Mouse (Mus musculus): Measurements from ENCODE around the gene Tmem50a. TPM values are rescaled to one million over a fixed set of nuclear protein-coding genes. Genes with fewer than 3 reads are reported as not detected.

The Tmem50a gene
- polyA plus RNA-seq, 1 experiment from 2014 or later = 138 TPM

DNA sequence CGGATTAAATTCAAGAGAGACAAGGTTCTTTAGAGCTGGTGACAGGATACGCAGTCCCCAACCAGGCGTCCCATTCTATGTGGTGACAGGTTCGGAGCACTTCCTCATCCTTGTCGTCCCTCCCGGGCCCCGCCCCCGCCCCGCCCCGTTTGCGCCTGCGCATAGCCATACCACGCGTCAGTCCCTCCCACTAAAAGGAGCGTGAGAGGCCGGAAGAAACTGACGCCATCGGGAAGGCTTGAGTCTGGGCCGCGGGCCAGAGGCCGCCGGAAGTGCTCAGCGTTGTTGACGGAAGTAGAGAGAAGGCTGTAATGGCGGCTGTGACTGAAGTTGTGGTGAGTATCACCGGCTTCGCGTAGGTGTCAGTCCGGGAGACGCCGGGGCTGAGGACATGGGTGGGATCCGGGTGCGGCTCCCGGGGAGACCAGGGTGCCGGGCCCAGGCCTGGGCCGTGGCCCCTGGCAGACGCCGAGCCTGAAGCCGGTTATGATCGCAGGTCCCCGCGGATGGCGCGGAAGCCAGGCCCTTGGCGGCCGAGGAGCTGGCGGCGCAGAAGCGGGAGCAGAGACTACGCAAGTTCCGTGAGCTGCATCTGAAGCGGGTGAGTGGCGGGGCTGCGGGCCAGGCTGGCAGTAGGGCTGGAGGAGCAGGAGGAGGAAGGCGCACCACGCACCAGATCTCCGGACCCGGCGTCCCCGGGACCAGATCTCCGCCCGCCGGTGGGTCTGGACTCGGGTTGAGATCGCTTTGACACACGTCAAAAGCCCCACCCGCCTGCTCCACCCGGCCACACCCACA, 16.1 kb upstream of the Tmem50a start, which contains the start of gene Syf2:
Gene Syf2, plus strand, starts transcription at position 215 of the 798 bp plus-strand sequence.
- H3K4me1 ChIP-seq = peaks cover 27% of the 10 kb centered on the region
- H3K4me3 ChIP-seq (replicated peaks) = peak within 1 kb of the TSS; percentile 96
- H3K9ac ChIP-seq = peak within 1 kb of the TSS; percentile 82
- peak; percentile 97 for ATAC-seq (ENCODE audit: low FRiP score)
- peak within 1 kb of the TSS; percentile 82 for H3K4me2 ChIP-seq
- no peaks in the 10 kb centered on the region for H3K9me3 ChIP-seq
- H3K27me3 ChIP-seq = no peaks in the 10 kb centered on the region
- under 1% methylated on average over 67 of the region's 68 CpGs for WGBS
- H3K27ac ChIP-seq = peak within 1 kb of the TSS; percentile 68
- H3K36me3 ChIP-seq (replicated peaks) = peaks cover 55% of the 10 kb centered on the region

DNA sequence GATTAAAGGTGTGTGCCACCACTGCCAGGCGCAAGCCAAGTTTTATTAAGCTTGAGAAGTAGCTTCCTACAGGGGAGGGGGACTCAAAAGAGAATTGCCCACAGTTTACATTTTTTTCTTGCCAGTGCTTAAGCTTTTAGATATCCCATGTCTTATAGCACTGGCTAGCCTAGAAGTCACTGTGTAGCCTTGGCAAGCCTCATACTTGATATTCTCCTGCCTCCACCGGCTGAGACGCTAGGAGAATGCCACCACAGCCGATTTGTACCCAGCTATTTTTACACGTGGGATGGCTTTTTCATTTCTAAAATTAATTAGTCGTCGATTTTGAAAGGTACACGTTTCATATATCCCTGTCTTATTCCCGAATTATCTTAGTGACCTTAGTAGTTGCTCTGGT, 15.4 kb upstream of the Tmem50a start:
- peak overlapping the region; percentile 57; the same call in 1 of the 2 replicates for H3K27ac ChIP-seq
- peaks cover 34% of the 10 kb centered on the region for H3K4me1 ChIP-seq
- H3K9me3 ChIP-seq = no peaks in the 10 kb centered on the region
- WGBS = 32% methylated on average over 9 of the region's 9 CpGs
- H3K27me3 ChIP-seq = no peaks in the 10 kb centered on the region
- H3K9ac ChIP-seq = peak overlapping the region; percentile 39; the same call in 1 of the 2 replicates
- ATAC-seq (ENCODE audit: low FRiP score) = 0 out of 2 replicates have a peak, but pooled peaks have one; percentile 15
- H3K4me3 ChIP-seq (replicated peaks) = peak overlapping the region; percentile 96
- H3K4me2 ChIP-seq = peak overlapping the region; percentile 82
- H3K36me3 ChIP-seq (replicated peaks) = peaks cover 55% of the 10 kb centered on the region

DNA sequence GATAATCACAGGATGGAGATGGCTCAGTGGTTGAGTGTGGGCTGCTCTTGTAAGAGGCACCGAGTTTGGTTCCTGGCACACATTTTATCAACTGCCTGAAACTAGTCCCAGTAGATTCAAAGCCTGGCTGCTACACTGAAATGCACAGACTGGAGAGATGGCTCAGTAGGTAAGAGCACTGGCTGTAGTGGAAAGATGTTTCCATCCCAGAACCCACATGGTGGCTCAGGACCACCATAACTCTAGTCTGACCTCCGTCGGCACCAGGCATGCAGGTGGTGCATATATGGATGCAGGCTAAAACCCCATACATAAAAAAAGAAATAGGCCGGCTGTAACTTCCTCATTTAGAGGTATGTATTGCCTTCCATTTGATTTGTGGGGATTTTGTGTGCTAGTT, 14.7 kb upstream of the Tmem50a start:
- no peak for ATAC-seq (ENCODE audit: low FRiP score)

DNA sequence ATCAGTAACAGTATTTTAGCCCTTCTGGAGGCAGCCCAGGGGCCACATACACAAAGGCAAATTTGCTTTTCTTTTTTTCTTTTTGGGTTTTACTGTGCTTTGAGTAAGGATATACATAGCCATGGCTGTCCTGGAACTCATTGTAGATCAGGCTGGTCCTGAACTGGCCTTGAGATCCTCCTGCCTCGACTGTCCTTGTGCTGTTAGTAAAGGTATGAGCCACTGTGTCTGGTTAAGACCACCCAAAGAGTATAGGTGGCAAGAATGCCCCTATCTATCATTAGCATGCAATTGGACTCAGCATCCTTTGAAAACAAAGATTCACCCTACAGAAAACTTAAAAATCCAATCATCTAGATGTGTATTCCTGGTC, 13.6 kb upstream of the Tmem50a start:
- Histone ChIP-seq H3K4me3 (replicated peaks) (no peak overlapping the region), H3K36me3 (replicated peaks) (peaks cover 39% of the 10 kb centered on the region), H3K4me2 (no peak overlapping the region), H3K27me3 (no peaks in the 10 kb centered on the region), H3K4me1 (peaks cover 41% of the 10 kb centered on the region), H3K9ac (no peak overlapping the region), H3K27ac (no peak overlapping the region), H3K9me3 (no peaks in the 10 kb centered on the region)
- 73% methylated on average over 1 of the region's 1 CpGs for WGBS
- ATAC-seq (ENCODE audit: low FRiP score) = no peak

More for the DNA sequence above, 14.7 kb upstream of the Tmem50a start:
- H3K27ac ChIP-seq = no peak overlapping the region
- WGBS = 89% methylated on average over 4 of the region's 4 CpGs
- H3K9me3 ChIP-seq = no peaks in the 10 kb centered on the region
- no peaks in the 10 kb centered on the region for H3K27me3 ChIP-seq
- no peak overlapping the region for H3K4me2 ChIP-seq
- H3K4me3 ChIP-seq (replicated peaks) = no peak overlapping the region
- peaks cover 50% of the 10 kb centered on the region for H3K36me3 ChIP-seq (replicated peaks)
- H3K9ac ChIP-seq = no peak overlapping the region
- peaks cover 40% of the 10 kb centered on the region for H3K4me1 ChIP-seq

DNA sequence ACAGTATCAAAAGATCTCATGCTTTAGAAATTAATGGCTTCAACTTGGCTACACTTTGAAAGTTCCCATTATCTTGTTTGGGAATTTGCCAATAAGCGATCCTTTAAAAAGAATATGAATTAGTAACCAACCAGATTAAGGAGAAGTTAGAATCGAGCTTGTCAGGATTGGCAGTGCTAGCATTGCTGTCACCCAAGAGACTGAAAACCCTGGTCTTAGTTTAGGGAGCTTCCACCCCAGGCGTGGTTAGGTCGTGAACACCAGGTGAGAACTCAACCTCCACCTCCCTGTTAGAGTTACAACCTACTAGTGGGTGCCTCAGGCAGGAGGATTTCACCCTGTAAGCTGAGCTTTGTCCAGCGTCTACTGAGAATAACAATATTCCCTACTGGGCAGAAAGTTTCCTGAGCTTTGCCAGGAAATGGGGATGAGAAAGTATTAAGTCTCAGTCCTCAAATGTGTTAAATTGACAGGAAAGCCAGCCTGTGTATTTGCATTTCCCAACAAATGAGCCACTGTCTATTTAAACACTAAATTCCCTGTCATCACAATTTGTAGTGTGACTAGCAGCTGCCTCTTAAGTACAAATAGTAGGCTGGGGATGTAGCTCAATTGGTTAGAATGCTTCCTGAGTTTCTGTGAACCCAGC, 13.1 kb upstream of the Tmem50a start:
- WGBS = 78% methylated on average over 5 of the region's 5 CpGs
- no peak for ATAC-seq (ENCODE audit: low FRiP score)
- Histone ChIP-seq H3K27me3 (no peaks in the 10 kb centered on the region), H3K27ac (no peak overlapping the region), H3K36me3 (replicated peaks) (peaks cover 35% of the 10 kb centered on the region), H3K9ac (no peak overlapping the region), H3K4me3 (replicated peaks) (no peak overlapping the region), H3K4me1 (peaks cover 41% of the 10 kb centered on the region), H3K4me2 (no peak overlapping the region), H3K9me3 (no peaks in the 10 kb centered on the region)

DNA sequence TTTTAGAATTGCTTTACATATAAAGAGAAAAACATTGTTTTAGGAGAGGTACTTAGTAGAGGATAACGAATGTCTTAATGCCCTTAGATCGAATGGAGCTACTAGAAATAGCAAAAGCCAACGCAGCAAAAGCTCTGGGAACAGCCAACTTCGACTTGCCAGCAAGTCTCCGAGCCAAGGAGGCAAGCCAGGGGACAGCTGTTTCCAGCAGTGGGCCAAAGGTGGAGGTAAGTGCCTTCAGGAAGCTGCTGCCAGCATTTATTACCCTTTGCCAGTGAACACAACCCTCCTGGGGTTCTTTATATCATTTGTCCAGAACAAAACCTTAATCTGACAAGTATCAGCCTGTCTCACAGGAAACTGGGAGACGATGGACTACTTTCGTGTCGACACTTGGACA, 10.4 kb upstream of the Tmem50a start:
- H3K4me2 ChIP-seq = peak overlapping the region; percentile 90
- H3K9ac ChIP-seq = 0 out of 2 replicates have a peak overlapping the region, but pooled peaks have one; percentile 21
- no peaks in the 10 kb centered on the region for H3K27me3 ChIP-seq
- H3K4me3 ChIP-seq (replicated peaks) = peak overlapping the region; percentile 28
- H3K9me3 ChIP-seq = no peaks in the 10 kb centered on the region
- 79% methylated on average over 8 of the region's 8 CpGs for WGBS
- ATAC-seq (ENCODE audit: low FRiP score) = no peak
- no peak overlapping the region for H3K27ac ChIP-seq
- H3K4me1 ChIP-seq = peaks cover 32% of the 10 kb centered on the region
- H3K36me3 ChIP-seq (replicated peaks) = peaks cover 35% of the 10 kb centered on the region

DNA sequence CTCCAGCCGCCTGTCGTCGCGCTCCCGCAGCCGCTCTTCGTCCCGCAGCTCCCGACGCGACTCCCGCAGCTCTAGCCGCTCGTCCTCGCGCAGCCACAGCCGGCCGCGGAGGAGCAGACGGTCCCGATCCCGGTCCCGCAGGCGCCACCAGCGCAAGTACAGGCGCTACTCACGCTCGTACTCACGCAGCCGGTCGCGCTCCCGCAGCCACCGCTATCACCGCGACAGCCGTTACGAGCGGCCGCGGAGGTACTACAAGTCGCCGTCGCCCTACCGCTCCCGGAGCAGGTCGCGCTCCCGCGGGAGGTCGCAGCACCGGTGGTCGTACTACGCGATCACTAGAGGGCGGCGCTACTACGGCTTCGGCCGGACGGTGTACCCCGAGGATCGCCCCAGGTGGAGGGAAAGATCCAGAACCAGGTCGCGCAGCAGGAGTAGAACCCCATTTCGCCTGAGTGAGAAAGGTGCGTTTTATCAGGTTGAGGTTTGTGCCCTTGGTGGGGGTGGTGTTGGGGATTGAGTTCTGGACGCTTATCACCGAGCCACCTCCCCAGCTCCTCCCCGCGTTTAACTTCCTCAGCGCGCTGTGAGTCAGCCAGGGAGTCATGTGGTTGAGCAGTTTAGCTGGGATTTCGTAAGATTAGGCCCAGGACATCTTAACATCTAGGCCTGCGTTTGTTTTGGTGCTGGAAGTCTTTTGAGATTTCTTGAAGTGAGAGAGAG, 9.4 kb upstream of the Tmem50a start:
- H3K9me3 ChIP-seq = no peaks in the 10 kb centered on the region
- H3K27me3 ChIP-seq = no peaks in the 10 kb centered on the region
- WGBS = under 1% methylated on average over 75 of the region's 75 CpGs
- peak overlapping the region; percentile 95 for H3K27ac ChIP-seq
- H3K4me1 ChIP-seq = peaks cover 29% of the 10 kb centered on the region
- H3K4me2 ChIP-seq = peak overlapping the region; percentile 90
- H3K4me3 ChIP-seq (replicated peaks) = peak overlapping the region; percentile 99
- no peak; the same call in 1 of the 2 replicates for ATAC-seq (ENCODE audit: low FRiP score)
- H3K36me3 ChIP-seq (replicated peaks) = peaks cover 35% of the 10 kb centered on the region
- H3K9ac ChIP-seq = peak overlapping the region; percentile 99

DNA sequence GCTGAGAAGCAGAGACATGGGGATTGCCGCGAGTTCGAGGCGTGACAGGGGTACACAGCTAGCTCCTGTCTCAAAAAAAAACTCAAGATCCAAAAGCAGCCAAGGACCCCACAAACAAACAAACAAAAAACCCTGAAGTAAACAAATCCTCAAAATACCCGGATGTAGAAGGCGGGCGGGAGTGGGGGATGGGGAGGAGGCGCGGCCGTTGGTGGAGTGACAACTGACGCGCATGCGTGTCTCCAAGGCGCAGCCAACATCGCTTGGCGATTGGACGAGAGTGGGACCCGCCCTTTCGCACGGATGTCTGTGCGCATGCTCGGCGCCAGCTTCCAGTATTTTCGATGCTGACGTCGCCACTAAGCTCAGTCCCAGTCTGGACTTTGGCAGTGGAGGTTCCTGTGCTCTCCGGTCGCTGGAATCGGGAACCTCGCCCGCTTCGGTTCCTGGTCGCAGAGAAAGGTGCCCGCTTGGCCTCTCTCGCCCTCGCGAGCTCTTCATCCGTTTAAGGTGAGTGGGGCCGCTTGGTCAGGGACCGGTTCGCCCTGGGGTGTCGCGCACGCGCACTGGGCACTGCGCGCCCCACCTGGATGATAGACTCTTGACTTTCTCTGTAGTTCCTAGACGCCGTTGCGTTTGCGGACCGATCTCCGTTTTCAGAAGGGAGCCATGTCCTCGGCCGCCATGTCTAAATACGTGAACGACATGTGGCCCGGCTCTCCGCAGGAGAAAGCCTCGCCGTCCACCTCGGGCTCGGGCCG, 8.6 kb upstream of the Tmem50a start, which contains the start of gene Rsrp1:
Gene Rsrp1, plus strand, starts transcription at position 335 of the 761 bp plus-strand sequence.
- H3K27me3 ChIP-seq = no peaks in the 10 kb centered on the region
- peaks cover 29% of the 10 kb centered on the region for H3K4me1 ChIP-seq
- peak within 1 kb of the TSS; percentile 99 for H3K9ac ChIP-seq
- peaks cover 33% of the 10 kb centered on the region for H3K36me3 ChIP-seq (replicated peaks)
- peak within 1 kb of the TSS; percentile 95 for H3K27ac ChIP-seq
- under 1% methylated on average over 64 of the region's 64 CpGs for WGBS
- H3K4me3 ChIP-seq (replicated peaks) = peak within 1 kb of the TSS; percentile 99
- peak within 1 kb of the TSS; percentile 90 for H3K4me2 ChIP-seq
- H3K9me3 ChIP-seq = no peaks in the 10 kb centered on the region
- peak; percentile 94 for ATAC-seq (ENCODE audit: low FRiP score)

DNA sequence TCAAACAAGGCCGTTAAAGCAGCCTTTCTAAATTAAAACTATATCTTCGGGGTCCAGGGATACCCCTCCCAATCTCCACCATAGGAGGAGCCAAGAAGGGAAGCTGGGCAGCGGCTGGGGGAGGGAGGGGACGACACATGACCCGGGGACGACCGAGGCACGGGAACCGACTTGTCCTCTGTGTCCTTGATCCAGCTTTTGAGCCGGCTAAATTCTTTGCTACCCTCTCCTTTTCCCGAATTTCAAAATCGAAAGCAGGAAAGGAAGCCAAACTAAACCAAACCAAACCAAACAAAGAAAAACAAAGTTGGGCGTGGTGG, 8.1 kb upstream of the Tmem50a start:
- Histone ChIP-seq H3K27me3 (no peaks in the 10 kb centered on the region), H3K4me2 (peak overlapping the region; percentile 90), H3K27ac (peak overlapping the region; percentile 86), H3K9me3 (no peaks in the 10 kb centered on the region), H3K9ac (peak overlapping the region; percentile 68), H3K36me3 (replicated peaks) (peaks cover 28% of the 10 kb centered on the region), H3K4me3 (replicated peaks) (peak overlapping the region; percentile 99), H3K4me1 (peaks cover 29% of the 10 kb centered on the region)
- WGBS = under 1% methylated on average over 13 of the region's 13 CpGs
- ATAC-seq (ENCODE audit: low FRiP score) = peak; percentile 63; the same call in 1 of the 2 replicates

DNA sequence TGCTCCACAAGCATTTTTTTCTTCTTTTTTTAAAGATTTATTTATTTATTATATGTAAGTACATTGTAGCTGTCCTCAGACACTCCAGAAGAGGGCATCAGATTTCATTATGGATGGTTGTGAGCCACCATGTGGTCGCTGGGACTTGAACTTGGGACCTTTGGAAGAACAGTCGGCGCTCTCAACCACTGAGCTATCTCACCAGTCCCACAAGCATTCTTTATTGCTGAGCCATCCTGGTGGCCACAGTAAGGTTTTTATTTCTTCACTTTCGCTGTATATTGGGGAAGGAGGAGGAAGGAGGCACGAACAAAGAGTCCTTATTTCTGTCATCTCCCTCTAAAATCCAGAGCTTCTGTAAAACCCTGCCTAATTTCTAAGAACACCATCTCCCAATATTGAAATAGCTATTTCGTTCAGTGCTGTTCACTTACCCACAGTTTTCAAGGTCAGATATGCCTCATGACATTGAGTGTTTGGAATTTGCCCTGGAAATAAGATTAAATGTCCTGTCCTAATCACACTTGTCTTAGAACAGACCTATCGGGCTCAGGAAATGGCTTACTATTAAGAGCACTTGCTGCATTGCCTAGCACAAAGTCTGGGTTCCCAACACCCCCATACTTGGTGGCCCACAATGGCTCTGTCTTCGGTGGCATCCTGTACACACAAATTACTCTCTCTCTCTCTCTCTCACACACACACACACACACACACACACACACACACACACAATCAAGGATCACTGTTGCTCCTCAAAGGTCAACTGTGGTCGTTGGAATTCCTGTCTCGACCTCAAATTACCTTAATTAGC, 7.5 kb upstream of the Tmem50a start:
- ATAC-seq (ENCODE audit: low FRiP score) = no peak
- Histone ChIP-seq H3K27me3 (no peaks in the 10 kb centered on the region), H3K36me3 (replicated peaks) (peaks cover 22% of the 10 kb centered on the region), H3K4me2 (peak overlapping the region; percentile 90), H3K9ac (peak overlapping the region; percentile 68), H3K4me1 (peaks cover 29% of the 10 kb centered on the region), H3K9me3 (no peaks in the 10 kb centered on the region), H3K4me3 (replicated peaks) (peak overlapping the region; percentile 99), H3K27ac (peak overlapping the region; percentile 86)
- 59% methylated on average over 10 of the region's 10 CpGs for WGBS

DNA sequence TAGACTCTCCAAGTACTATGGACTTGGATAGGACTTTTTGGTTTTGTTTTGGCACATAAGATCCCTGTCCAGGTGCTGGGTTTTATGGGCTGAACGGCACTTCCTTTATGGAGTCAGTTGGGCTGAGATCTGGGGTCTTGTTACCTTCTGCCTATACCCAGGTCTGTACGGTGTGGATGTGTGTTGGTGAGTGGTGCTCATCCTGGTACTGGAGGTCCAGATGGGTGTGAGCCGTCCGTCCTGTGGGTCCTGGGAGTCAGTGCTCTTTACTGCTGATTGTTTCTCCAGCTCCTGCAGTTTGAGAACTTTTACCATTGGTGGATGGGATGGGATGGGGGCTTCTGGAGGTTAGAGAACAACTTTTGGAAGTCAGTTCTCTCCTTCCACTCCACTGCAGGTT, 6.9 kb upstream of the Tmem50a start:
- no peak for ATAC-seq (ENCODE audit: low FRiP score)
- H3K4me3 ChIP-seq (replicated peaks) = no peak overlapping the region
- peaks cover 16% of the 10 kb centered on the region for H3K36me3 ChIP-seq (replicated peaks)
- no peaks in the 10 kb centered on the region for H3K27me3 ChIP-seq
- H3K9me3 ChIP-seq = no peaks in the 10 kb centered on the region
- H3K4me2 ChIP-seq = no peak overlapping the region
- 95% methylated on average over 4 of the region's 4 CpGs for WGBS
- no peak overlapping the region for H3K9ac ChIP-seq
- no peak overlapping the region for H3K27ac ChIP-seq
- peaks cover 26% of the 10 kb centered on the region for H3K4me1 ChIP-seq
